Mouse (Mus musculus) CH12.LX (cell line): ENCODE measurements at regions not wholly inside any gene's neighbourhood (a gene's known extent, or its start where the extent isn't known, plus 50 kb on each side); places are given as distances from the start of the nearest gene placed in this dataset.

Experiments
- DNase-seq: peaks from one replicate; pipeline ENCODE4 v3.0.0-alpha.2; 2013; ENCODE audit errors: extremely low read depth
- H3K27ac ChIP-seq: 2 replicates; pipeline ENCODE4 v1.5.1; 2012; ENCODE audit warnings: low read depth, mild to moderate bottlenecking, control low read depth, moderate library complexity; ENCODE audit not compliant: insufficient read depth
- H3K27me3 ChIP-seq: replicated peaks from 2 replicates; pipeline ENCODE3; 2012; ENCODE audit warnings: inconsistent platforms
- H3K36me3 ChIP-seq, 2 experiments: replicated peaks in 1 of 2; 2 replicates each; pipeline versions ENCODE3 to v1.6.1; 2012; ENCODE audit warnings: inconsistent platforms in 1 of 2, low read length in 1 of 2, mild to moderate bottlenecking in 1 of 2, mixed read lengths in 1 of 2, moderate library complexity in 1 of 2; ENCODE audit not compliant: control insufficient read depth in 1 of 2, insufficient read depth in 1 of 2
- H3K4me1 ChIP-seq, 2 experiments: 2 replicates each; pipeline ENCODE4 v1.6.1; 2012; ENCODE audit warnings: inconsistent platforms in 1 of 2, moderate library complexity in 1 of 2; ENCODE audit not compliant: insufficient read depth in 2 of 2, control insufficient read depth in 1 of 2
- H3K4me2 ChIP-seq: 2 replicates; pipeline ENCODE4 v1.6.1; 2012; ENCODE audit warnings: low read depth, mild to moderate bottlenecking, control low read depth; ENCODE audit not compliant: poor library complexity, insufficient read depth, severe bottlenecking
- H3K4me3 ChIP-seq, 3 experiments: fragments of 150-350 bp in 1 of 3; sonication (generic) in 1 of 3; replicated peaks in 1 of 3; 2 replicates each; pipeline versions ENCODE3 to v1.5.1; 2011 to 2012; ENCODE audit warnings: low read depth in 2 of 3, low read length in 2 of 3, mild to moderate bottlenecking in 2 of 3, moderate library complexity in 2 of 3, control low read depth in 1 of 3, improper control_type of control experiment in 1 of 3, inconsistent platforms in 1 of 3, mixed read lengths in 1 of 3; ENCODE audit not compliant: poor library complexity in 1 of 3
- H3K79me2 ChIP-seq: replicated peaks from 2 replicates; pipeline ENCODE4 v1.6.1; 2012; ENCODE audit warnings: mild to moderate bottlenecking, moderate library complexity; ENCODE audit not compliant: control insufficient read depth, poor library complexity, insufficient read depth, severe bottlenecking; ENCODE audit errors: extremely low read depth
- H3K9ac ChIP-seq: 2 replicates; pipeline ENCODE4 v1.6.1; 2012; ENCODE audit warnings: low read depth, mild to moderate bottlenecking, control low read depth, moderate library complexity; ENCODE audit not compliant: insufficient read depth
- H3K9me3 ChIP-seq: replicated peaks from 2 replicates; pipeline ENCODE3; 2012; ENCODE audit warnings: low read length, inconsistent platforms, mixed read lengths
- BHLHE40 ChIP-seq: IDR thresholded peaks from 2 replicates; pipeline ENCODE4 v1.6.1; 2011; ENCODE audit warnings: mild to moderate bottlenecking, low read depth, low read length, improper control_type of control experiment
- CHD2 ChIP-seq: IDR thresholded peaks from 2 replicates; pipeline ENCODE4 v1.6.1; 2011; ENCODE audit warnings: low read length, improper control_type of control experiment
- EP300 ChIP-seq: IDR thresholded peaks from 2 replicates; pipeline ENCODE4 v1.6.1; 2011; ENCODE audit warnings: low read length, improper control_type of control experiment
- ETS1 ChIP-seq: conservative IDR thresholded peaks from 2 replicates; pipeline ENCODE4 v1.6.1; 2012; ENCODE audit warnings: low read depth, mild to moderate bottlenecking, inconsistent platforms, low read length, improper control_type of control experiment, moderate library complexity
- IRF4 ChIP-seq: IDR thresholded peaks from 2 replicates; pipeline ENCODE4 v1.6.1; 2014; ENCODE audit warnings: low read depth, mild to moderate bottlenecking, inconsistent platforms, low read length, improper control_type of control experiment
- JUN ChIP-seq: IDR thresholded peaks from 2 replicates; pipeline ENCODE4 v1.6.1; 2011; ENCODE audit warnings: low read depth, mild to moderate bottlenecking, low read length, improper control_type of control experiment, moderate library complexity; ENCODE audit not compliant: insufficient read depth
- JUND ChIP-seq: conservative IDR thresholded peaks from 2 replicates; pipeline ENCODE4 v1.6.1; 2011; ENCODE audit warnings: low read depth, low read length, improper control_type of control experiment
- KAT2A ChIP-seq: IDR thresholded peaks from 2 replicates; pipeline ENCODE4 v1.6.1; 2012; ENCODE audit warnings: low read length, improper control_type of control experiment, inconsistent platforms; ENCODE audit not compliant: insufficient replicate concordance
- MAX ChIP-seq: IDR thresholded peaks from 2 replicates; pipeline ENCODE4 v1.6.1; 2011; ENCODE audit warnings: low read length, improper control_type of control experiment
- MAZ ChIP-seq: IDR thresholded peaks from 2 replicates; pipeline ENCODE4 v1.6.1; 2012; ENCODE audit warnings: low read depth, mild to moderate bottlenecking, inconsistent platforms, low read length, improper control_type of control experiment, moderate library complexity
- MXI1 ChIP-seq: IDR thresholded peaks from 2 replicates; pipeline ENCODE4 v1.6.1; 2011; ENCODE audit warnings: mild to moderate bottlenecking, low read depth, low read length, improper control_type of control experiment
- NELFE ChIP-seq: IDR thresholded peaks from 2 replicates; pipeline ENCODE4 v1.6.1; 2011; ENCODE audit warnings: low read depth, low read length, improper control_type of control experiment
- NRF1 ChIP-seq: IDR thresholded peaks from 2 replicates; pipeline ENCODE4 v1.6.1; 2014; ENCODE audit warnings: low read depth, mild to moderate bottlenecking, inconsistent platforms, low read length, improper control_type of control experiment, moderate library complexity
- POLR2A ChIP-seq: IDR thresholded peaks from 2 replicates; pipeline ENCODE4 v1.6.1; 2011; ENCODE audit warnings: low read depth, mild to moderate bottlenecking, improper control_type of control experiment, low read length
- POLR2AphosphoS2 ChIP-seq: IDR thresholded peaks from 2 replicates; pipeline ENCODE4 v1.6.1; 2011; ENCODE audit warnings: low read depth, low read length, improper control_type of control experiment
- RAD21 ChIP-seq: IDR thresholded peaks from 2 replicates; pipeline ENCODE4 v1.6.1; 2011; ENCODE audit warnings: low read depth, mild to moderate bottlenecking, low read length, improper control_type of control experiment, moderate library complexity
- RCOR1 ChIP-seq: conservative IDR thresholded peaks from 2 replicates; pipeline ENCODE4 v1.6.1; 2012; ENCODE audit warnings: low read depth, mild to moderate bottlenecking, inconsistent platforms, low read length, improper control_type of control experiment
- SMC3 ChIP-seq: IDR thresholded peaks from 2 replicates; pipeline ENCODE4 v1.6.1; 2011; ENCODE audit warnings: low read depth, low read length, improper control_type of control experiment
- TBP ChIP-seq: conservative IDR thresholded peaks from 2 replicates; pipeline ENCODE4 v1.6.1; 2011; ENCODE audit warnings: low read depth, low read length, improper control_type of control experiment
- TCF12 ChIP-seq: IDR thresholded peaks from 2 replicates; pipeline ENCODE4 v1.6.1; 2014; ENCODE audit warnings: low read depth, mild to moderate bottlenecking, inconsistent platforms, low read length, improper control_type of control experiment
- UBTF ChIP-seq: IDR thresholded peaks from 2 replicates; pipeline ENCODE4 v1.6.1; 2012; ENCODE audit warnings: low read depth, mild to moderate bottlenecking, inconsistent platforms, low read length, improper control_type of control experiment, moderate library complexity
- USF1 ChIP-seq: IDR thresholded peaks from 2 replicates; pipeline ENCODE4 v1.6.1; 2014; ENCODE audit warnings: low read depth, mild to moderate bottlenecking, inconsistent platforms, low read length, improper control_type of control experiment
- dilution Hi-C: fragments of 300-500 bp; cut with MboI; formaldehyde crosslinking; loops from 2 replicates; pipeline ENCODE4 v1.14.3; 2020; ENCODE audit warnings: low sequenced_read_pairs; ENCODE audit not compliant: extremely low pct_unique_long_range_greater_than_20kb, extremely low pct_ligation_motif_present
- in situ Hi-C: fragments of 300-500 bp; cut with MboI; formaldehyde crosslinking; loops from 3 replicates; pipeline ENCODE4 v1.14.3; 2019; ENCODE audit warnings: low sequenced_read_pairs, low pct_ligation_motif_present, low pct_unique_long_range_greater_than_20kb, mixed read lengths

DNA sequence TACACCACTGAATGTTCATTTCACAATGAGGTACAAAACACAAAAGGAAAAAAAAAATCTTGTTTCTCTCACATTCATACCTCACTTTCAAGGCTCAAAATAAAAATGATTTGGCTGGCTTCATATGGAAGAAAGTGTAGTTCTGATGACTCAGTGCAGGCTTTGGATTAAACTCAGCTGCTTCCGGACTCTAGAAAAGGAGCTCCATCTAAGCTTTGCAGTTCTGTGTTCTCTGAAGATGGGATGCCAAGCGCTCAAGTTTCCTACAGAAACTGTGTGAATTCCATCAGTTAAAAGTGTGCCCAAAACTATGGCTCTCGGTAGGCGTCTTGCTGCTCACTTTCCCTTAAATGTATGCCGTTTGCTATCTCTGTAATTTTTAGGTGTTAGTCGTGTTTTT lies 137.0 kb downstream of the Dusp6 start:
- H3K4me3 ChIP-seq = no peak overlapping the region
- no peak overlapping the region for H3K4me2 ChIP-seq
- dilution Hi-C loops = no loop called here
- H3K27me3 ChIP-seq = no peaks in the 10 kb centered on the region
- no peaks in the 10 kb centered on the region for H3K9me3 ChIP-seq
- no peaks in the 10 kb centered on the region for H3K36me3 ChIP-seq
- TF ChIP-seq RAD21 (no peak), MAX (no peak), CHD2 (no peak), JUN (no peak), USF1 (no peak), KAT2A (no peak), BHLHE40 (no peak), MAZ (no peak), NELFE (no peak), SMC3 (no peak), EP300 (no peak), TBP (no peak), NRF1 (no peak), IRF4 (no peak), ETS1 (no peak), MXI1 (no peak), RCOR1 (no peak)
- no peaks in the 10 kb centered on the region for H3K4me1 ChIP-seq
- no peaks in the 10 kb centered on the region for H3K79me2 ChIP-seq
- DNase-seq = no peak
- no peak overlapping the region for H3K27ac ChIP-seq
- H3K9ac ChIP-seq = no peak overlapping the region
- in situ Hi-C loops = no loop called here

DNA sequence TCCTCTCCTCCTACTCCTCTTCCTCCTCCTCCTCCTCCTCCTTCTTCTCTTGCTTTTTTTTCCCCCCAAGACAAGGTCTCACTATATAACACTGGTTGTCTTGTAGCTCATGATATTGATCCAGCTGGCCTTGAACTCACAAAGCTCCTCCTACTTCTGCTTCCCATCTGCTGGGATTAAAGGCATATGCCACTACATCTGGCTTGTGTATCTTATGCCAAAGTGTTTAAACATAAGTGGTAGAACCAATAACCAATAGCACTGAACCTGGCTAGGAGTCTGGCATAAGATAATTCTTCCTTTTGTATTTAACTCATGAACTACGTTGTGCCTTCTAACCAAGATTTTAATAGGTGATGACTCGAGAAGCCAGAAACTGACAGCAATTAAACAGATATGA lies 143.7 kb downstream of the Dusp6 start:
- in situ Hi-C loops = no loop called here
- DNase-seq = no peak
- Histone ChIP-seq H3K9me3 (no peaks in the 10 kb centered on the region), H3K4me1 (no peaks in the 10 kb centered on the region), H3K4me3 (no peak overlapping the region), H3K27me3 (no peaks in the 10 kb centered on the region), H3K27ac (no peak overlapping the region), H3K36me3 (no peaks in the 10 kb centered on the region), H3K79me2 (no peaks in the 10 kb centered on the region), H3K4me2 (no peak overlapping the region), H3K9ac (no peak overlapping the region)
- no peak for TF ChIP-seq POLR2A
- no peak for TF ChIP-seq SMC3
- TF ChIP-seq POLR2AphosphoS2 = no peak
- TF ChIP-seq JUND = no peak
- no peak for TF ChIP-seq TCF12
- no peak for TF ChIP-seq UBTF
- dilution Hi-C loops = no loop called here
